Mouse (Mus musculus): ENCODE results near the gene Rngtt. TPM values are rescaled to one million over a fixed set of nuclear protein-coding genes. Genes with fewer than 3 reads are reported as not detected.

Gene Rngtt
- polyA plus RNA-seq, 1 experiment: 51.9 TPM

DNA sequence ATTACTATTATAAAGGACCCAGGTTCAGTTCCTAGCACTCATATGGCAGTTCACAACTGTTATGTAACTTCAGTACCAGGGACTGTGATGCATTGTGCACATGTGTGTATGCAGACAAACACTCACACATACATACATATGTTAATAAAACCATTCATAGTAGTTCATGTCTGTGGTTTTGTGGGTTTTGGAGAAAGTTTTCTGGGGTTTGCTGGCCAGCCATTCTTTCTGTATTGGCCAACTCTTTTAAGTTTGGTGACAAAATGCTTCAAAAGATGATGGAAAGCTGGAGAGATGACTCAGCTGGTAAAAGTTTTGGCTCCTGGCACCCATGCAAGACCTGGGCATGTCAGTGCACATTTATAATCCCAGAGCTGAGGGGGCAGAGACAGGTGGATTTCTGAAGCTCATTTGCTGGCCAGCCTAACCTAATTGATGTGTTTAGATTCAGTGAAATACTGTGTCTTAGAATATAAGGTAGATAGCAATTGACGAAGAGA, 22.9 kb downstream of the Rngtt start:
- TF ChIP-seq EP300 (IDR thresholded peaks at IDR 0.05; ENCODE audit: insufficient read depth, low read depth, low read length): no peak
- TF ChIP-seq POLR2A (IDR thresholded peaks at IDR 0.05; ENCODE audit: insufficient read depth, low read length): no peak
- TF ChIP-seq CTCF (IDR thresholded peaks at IDR 0.05; ENCODE audit: low read depth, low read length): no peak
- Histone ChIP-seq H3K9me3 (replicated peaks; ENCODE audit: control insufficient read depth, insufficient read depth, low read length, poor library complexity, severe bottlenecking) (no peaks in the 10 kb centered on the region), H3K4me3 (ENCODE audit: low read depth, low read length) (no peak overlapping the region), H3K36me3 (ENCODE audit: control insufficient read depth, insufficient read depth, low read length, poor library complexity, severe bottlenecking) (peaks cover 37% of the 10 kb centered on the region), H3K4me1 (ENCODE audit: control insufficient read depth, insufficient read depth, low read length) (peaks cover 3% of the 10 kb centered on the region), H3K9ac (ENCODE audit: low read depth, poor library complexity, severe bottlenecking) (no peak overlapping the region), H3K27ac (ENCODE audit: insufficient read depth, low read length) (no peak overlapping the region), H3K27me3 (ENCODE audit: control insufficient read depth, insufficient read depth, low read length, poor library complexity, severe bottlenecking) (no peaks in the 10 kb centered on the region)

DNA sequence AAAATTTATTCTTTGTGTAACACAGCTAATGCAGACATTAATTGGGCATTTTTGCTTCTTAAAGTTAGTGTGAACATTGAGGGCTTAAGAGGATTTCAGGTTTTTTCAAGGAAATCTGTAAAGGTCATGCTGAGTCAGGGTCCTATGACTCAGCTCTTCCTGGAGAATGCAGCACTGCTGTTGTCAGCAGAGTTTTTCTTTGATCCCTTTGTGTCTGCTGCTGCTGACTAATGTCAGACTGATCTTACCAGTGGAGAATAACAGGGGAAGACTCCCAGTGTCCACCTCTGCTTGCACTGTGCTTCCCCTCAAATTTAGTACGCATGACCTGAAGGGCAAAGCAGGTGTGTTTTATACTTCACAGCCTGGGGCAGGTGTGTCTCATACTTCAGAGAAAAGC, 27.9 kb downstream of the Rngtt start:
- TF ChIP-seq EP300 (IDR thresholded peaks at IDR 0.05; ENCODE audit: insufficient read depth, low read depth, low read length): peak; percentile 67; the same call in 1 of the 2 replicates
- no peak for TF ChIP-seq CTCF (IDR thresholded peaks at IDR 0.05; ENCODE audit: low read depth, low read length)
- Histone ChIP-seq H3K9ac (ENCODE audit: low read depth, poor library complexity, severe bottlenecking) (no peak overlapping the region), H3K36me3 (ENCODE audit: control insufficient read depth, insufficient read depth, low read length, poor library complexity, severe bottlenecking) (peaks cover 28% of the 10 kb centered on the region), H3K27me3 (ENCODE audit: control insufficient read depth, insufficient read depth, low read length, poor library complexity, severe bottlenecking) (no peaks in the 10 kb centered on the region), H3K27ac (ENCODE audit: insufficient read depth, low read length) (peak overlapping the region; percentile 91), H3K4me1 (ENCODE audit: control insufficient read depth, insufficient read depth, low read length) (no peaks in the 10 kb centered on the region), H3K9me3 (replicated peaks; ENCODE audit: control insufficient read depth, insufficient read depth, low read length, poor library complexity, severe bottlenecking) (no peaks in the 10 kb centered on the region), H3K4me3 (ENCODE audit: low read depth, low read length) (no peak overlapping the region)

DNA sequence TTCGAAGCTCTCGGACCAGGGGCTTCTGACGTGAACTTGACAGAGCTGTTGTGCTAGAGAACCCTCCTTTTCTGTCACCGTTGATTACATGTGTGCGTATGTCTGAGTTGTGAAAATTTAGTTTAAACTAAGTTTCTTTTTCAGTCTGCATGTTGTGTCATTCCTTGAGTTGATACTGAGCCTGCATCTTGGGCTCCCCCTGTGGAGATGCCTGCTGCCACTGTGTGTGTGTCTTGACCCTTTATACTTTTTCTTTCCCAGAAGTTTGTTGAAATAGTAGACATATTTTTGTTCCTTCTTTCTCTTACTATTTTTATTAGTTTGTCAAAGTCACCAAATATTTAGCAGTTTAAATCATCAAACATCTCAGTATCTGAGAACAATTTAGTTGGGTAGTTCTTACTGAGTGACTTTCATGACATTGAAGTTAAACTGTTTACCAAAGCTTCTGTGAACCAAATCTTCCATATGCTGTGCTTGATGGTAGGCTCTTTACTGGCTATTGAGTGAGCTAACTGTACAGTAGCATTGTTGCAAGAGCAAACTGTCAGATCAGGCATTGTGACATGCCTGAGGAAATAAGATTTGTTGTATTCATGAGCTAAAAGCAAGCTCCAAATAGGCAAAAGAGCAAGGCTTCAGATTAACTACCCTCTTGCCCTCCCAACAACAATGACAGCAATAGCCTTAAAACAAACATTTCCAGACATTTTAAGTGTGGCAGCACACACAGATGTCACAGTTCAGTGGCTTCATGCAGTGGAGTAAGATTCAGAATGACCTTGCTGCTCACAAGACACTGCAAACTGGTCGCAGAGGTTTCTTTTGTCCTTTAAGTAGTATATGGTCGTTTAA, 33.0 kb downstream of the Rngtt start:
- Histone ChIP-seq H3K9ac (ENCODE audit: low read depth, poor library complexity, severe bottlenecking) (no peak overlapping the region), H3K4me1 (ENCODE audit: control insufficient read depth, insufficient read depth, low read length) (no peaks in the 10 kb centered on the region), H3K36me3 (ENCODE audit: control insufficient read depth, insufficient read depth, low read length, poor library complexity, severe bottlenecking) (peaks cover 16% of the 10 kb centered on the region), H3K4me3 (ENCODE audit: low read depth, low read length) (no peak overlapping the region), H3K9me3 (replicated peaks; ENCODE audit: control insufficient read depth, insufficient read depth, low read length, poor library complexity, severe bottlenecking) (no peaks in the 10 kb centered on the region), H3K27me3 (ENCODE audit: control insufficient read depth, insufficient read depth, low read length, poor library complexity, severe bottlenecking) (no peaks in the 10 kb centered on the region), H3K27ac (ENCODE audit: insufficient read depth, low read length) (no peak overlapping the region)
- no peak for TF ChIP-seq POLR2A (IDR thresholded peaks at IDR 0.05; ENCODE audit: insufficient read depth, low read length)
- no peak for TF ChIP-seq CTCF (IDR thresholded peaks at IDR 0.05; ENCODE audit: low read depth, low read length)
- TF ChIP-seq EP300 (IDR thresholded peaks at IDR 0.05; ENCODE audit: insufficient read depth, low read depth, low read length): no peak

DNA sequence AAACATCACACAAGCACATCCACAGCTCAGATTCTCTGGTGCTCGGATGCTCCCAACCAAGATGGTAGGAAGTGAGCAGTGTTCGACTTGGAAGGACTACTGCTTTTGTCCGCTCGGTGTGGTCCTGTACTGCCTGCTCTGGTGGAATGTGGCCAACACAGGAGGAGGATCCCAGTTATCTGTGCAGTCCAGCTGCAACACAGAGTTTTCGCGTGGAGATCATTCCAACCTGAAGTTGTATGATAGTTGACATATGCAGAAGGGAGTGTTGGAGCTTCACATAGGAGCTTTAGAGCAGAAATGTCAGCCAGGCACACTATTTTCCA, 33.6 kb downstream of the Rngtt start:
- Histone ChIP-seq H3K9me3 (replicated peaks; ENCODE audit: control insufficient read depth, insufficient read depth, low read length, poor library complexity, severe bottlenecking) (no peaks in the 10 kb centered on the region), H3K36me3 (ENCODE audit: control insufficient read depth, insufficient read depth, low read length, poor library complexity, severe bottlenecking) (peaks cover 15% of the 10 kb centered on the region), H3K4me3 (ENCODE audit: low read depth, low read length) (no peak overlapping the region), H3K4me1 (ENCODE audit: control insufficient read depth, insufficient read depth, low read length) (no peaks in the 10 kb centered on the region), H3K9ac (ENCODE audit: low read depth, poor library complexity, severe bottlenecking) (no peak overlapping the region), H3K27me3 (ENCODE audit: control insufficient read depth, insufficient read depth, low read length, poor library complexity, severe bottlenecking) (no peaks in the 10 kb centered on the region), H3K27ac (ENCODE audit: insufficient read depth, low read length) (no peak overlapping the region)
- no peak for TF ChIP-seq EP300 (IDR thresholded peaks at IDR 0.05; ENCODE audit: insufficient read depth, low read depth, low read length)
- no peak for TF ChIP-seq POLR2A (IDR thresholded peaks at IDR 0.05; ENCODE audit: insufficient read depth, low read length)
- TF ChIP-seq CTCF (IDR thresholded peaks at IDR 0.05; ENCODE audit: low read depth, low read length): no peak

DNA sequence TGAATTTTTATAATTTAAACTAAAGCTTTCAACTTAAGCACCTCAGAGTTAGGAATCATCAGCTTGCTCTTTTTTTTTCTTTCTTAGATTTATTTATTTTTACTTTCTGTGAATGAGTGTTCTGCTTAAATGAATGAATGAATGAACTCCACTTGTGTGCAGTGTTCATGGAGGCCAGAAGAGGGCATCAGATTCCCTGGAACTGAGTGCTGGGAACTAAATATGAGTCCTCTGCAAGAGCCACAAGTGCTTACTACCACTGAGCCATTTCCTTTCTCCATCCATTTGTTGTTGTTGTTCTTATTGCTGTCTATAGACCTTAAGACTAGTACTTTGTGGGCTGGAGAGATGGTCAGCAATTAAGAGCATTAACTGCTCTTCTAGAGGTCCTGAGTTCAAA, 53.3 kb downstream of the Rngtt start:
- H3K36me3 ChIP-seq (ENCODE audit: control insufficient read depth, insufficient read depth, low read length, poor library complexity, severe bottlenecking): peaks cover 4% of the 10 kb centered on the region; the same call in 1 of the 2 replicates
- no peaks in the 10 kb centered on the region for H3K4me1 ChIP-seq (ENCODE audit: control insufficient read depth, insufficient read depth, low read length)
- TF ChIP-seq POLR2A (IDR thresholded peaks at IDR 0.05; ENCODE audit: insufficient read depth, low read length): no peak
- peak; percentile 3 for TF ChIP-seq CTCF (IDR thresholded peaks at IDR 0.05; ENCODE audit: low read depth, low read length)
- no peaks in the 10 kb centered on the region for H3K27me3 ChIP-seq (ENCODE audit: control insufficient read depth, insufficient read depth, low read length, poor library complexity, severe bottlenecking)
- H3K4me3 ChIP-seq (ENCODE audit: low read depth, low read length): no peak overlapping the region
- no peak overlapping the region for H3K27ac ChIP-seq (ENCODE audit: insufficient read depth, low read length)
- H3K9ac ChIP-seq (ENCODE audit: low read depth, poor library complexity, severe bottlenecking): no peak overlapping the region
- no peaks in the 10 kb centered on the region for H3K9me3 ChIP-seq (replicated peaks; ENCODE audit: control insufficient read depth, insufficient read depth, low read length, poor library complexity, severe bottlenecking)

DNA sequence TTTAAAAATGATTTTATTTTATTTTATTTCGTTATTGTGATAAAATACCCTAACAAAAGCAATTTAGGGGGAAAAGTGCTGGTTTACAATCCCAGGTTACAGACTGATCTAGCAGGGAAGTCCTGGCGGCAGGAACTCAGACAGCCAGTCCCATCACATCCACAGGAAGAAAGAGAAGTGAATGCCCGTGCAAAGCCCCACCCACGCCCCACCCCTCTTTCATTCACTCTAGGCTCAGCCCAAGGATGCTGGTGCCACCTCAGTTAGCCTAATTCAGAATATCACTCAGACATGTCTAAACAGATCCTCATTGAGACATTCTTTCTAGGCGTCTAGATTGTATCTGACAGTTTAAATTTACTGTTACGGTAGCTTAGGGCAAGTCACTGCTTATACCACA, 64.8 kb downstream of the Rngtt start:
- H3K4me3 ChIP-seq (ENCODE audit: low read depth, low read length): no peak overlapping the region
- no peak overlapping the region for H3K27ac ChIP-seq (ENCODE audit: insufficient read depth, low read length)
- H3K9me3 ChIP-seq (replicated peaks; ENCODE audit: control insufficient read depth, insufficient read depth, low read length, poor library complexity, severe bottlenecking): no peaks in the 10 kb centered on the region
- H3K4me1 ChIP-seq (ENCODE audit: control insufficient read depth, insufficient read depth, low read length): peaks cover 3% of the 10 kb centered on the region
- no peaks in the 10 kb centered on the region for H3K27me3 ChIP-seq (ENCODE audit: control insufficient read depth, insufficient read depth, low read length, poor library complexity, severe bottlenecking)
- TF ChIP-seq POLR2A (IDR thresholded peaks at IDR 0.05; ENCODE audit: insufficient read depth, low read length): no peak
- no peak for TF ChIP-seq EP300 (IDR thresholded peaks at IDR 0.05; ENCODE audit: insufficient read depth, low read depth, low read length)
- no peak for TF ChIP-seq CTCF (IDR thresholded peaks at IDR 0.05; ENCODE audit: low read depth, low read length)
- peaks cover 4% of the 10 kb centered on the region for H3K36me3 ChIP-seq (ENCODE audit: control insufficient read depth, insufficient read depth, low read length, poor library complexity, severe bottlenecking)
- H3K9ac ChIP-seq (ENCODE audit: low read depth, poor library complexity, severe bottlenecking): no peak overlapping the region

All from ES-Bruce4 (cell line).